Mouse (Mus musculus): ENCODE measurements around the gene Fyn. TPM values are rescaled to one million over a fixed set of nuclear protein-coding genes. Genes with fewer than 3 reads are reported as not detected.

Gene Fyn
- total and polyA plus RNA-seq, 2 experiments from 2014 or later, result 10.8 to 24.1 TPM

DNA sequence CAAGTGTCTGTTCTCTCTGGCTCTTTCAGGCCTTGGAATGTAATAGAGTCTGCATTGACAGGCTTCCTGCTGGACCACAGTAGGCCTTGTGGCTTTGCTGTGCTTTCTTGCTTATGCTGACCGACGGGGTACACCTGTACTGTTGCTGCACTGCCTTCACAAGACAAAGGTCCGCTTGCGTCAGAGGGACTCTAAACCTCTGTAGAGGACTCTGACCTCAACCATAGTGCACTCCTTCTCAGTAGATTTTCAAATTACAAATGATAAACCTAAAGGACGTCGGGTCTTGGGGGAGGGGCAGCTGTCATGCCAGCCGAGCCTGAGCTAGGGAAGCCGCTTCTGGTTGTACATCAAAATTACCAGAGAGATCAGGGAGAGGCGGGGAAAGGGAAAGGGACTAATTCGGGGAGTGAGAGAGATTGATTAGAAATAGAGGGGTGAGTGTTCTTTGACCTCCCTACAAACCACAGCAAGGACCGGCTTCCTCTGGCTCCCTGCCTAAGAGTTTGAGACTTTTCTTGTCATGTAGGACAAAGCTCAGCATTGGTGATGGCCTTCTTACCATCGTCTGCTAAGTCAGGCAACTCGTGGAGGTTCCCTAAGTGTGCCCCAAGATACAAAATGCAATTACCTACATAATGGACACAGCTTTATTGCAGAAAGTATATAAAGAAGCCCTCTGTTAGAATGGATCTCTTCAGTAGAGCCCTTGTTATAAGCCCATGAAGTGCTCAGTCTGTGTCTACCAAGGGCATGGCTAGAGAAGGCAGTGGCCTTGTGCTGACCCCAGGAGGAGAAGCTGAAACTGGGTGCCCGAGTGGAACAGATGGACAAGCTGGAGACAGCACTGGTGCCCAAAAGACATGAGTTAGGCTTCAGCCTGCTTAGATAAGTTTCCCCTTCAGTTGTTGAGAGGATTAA is 64.3 kb downstream of the Fyn start:
- DNase-seq (ENCODE audit: low spot score) (no peak), ATAC-seq (ENCODE audit: insufficient read depth, low read depth) (no peak)
- TF ChIP-seq EP300 (IDR thresholded peaks at IDR 0.05; ENCODE audit: low read depth) (no peak), CTCF (IDR thresholded peaks at IDR 0.05; ENCODE audit: low read depth) (no peak)
- no peaks in the 10 kb centered on the region for H3K4me1 ChIP-seq (ENCODE audit: control insufficient read depth, insufficient read depth)
- no peak overlapping the region for H3K4me2 ChIP-seq (ENCODE audit: low read depth, low read length)
- no peak overlapping the region for H3K9ac ChIP-seq (replicated peaks; ENCODE audit: low read depth, low read length)
- 78% methylated on average over 14 of the region's 14 CpGs for WGBS
- H3K27ac ChIP-seq (ENCODE audit: low read depth), result no peak overlapping the region
- no peak overlapping the region for H3K4me3 ChIP-seq (ENCODE audit: low read depth, low read length)
- H3K9me3 ChIP-seq (replicated peaks; ENCODE audit: control insufficient read depth, low read length), result no peaks in the 10 kb centered on the region
- H3K27me3 ChIP-seq (ENCODE audit: control insufficient read depth, insufficient read depth, low read length), result no peaks in the 10 kb centered on the region
- H3K36me3 ChIP-seq (replicated peaks; ENCODE audit: control insufficient read depth, insufficient read depth, low read length), result no peaks in the 10 kb centered on the region

DNA sequence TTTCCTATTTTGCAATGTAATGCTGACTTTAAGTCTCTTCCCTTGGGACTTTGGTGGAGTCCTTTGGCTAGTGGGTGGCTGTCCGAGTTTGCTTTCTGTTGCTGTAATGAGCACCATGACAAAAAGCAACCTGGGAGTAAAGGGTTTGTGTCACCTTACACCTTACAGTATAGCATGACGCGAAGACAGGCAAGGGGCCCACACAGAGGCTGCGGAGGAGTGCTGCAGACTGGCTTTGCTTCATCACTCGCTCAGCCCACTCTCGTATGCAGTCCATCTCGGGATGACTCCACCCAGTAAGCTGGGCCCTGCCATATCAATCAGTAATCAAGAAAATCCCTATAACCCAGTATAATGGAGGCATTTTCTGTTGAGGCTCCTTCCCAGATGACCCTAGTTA is 65.2 kb downstream of the Fyn start:
- H3K27ac ChIP-seq (ENCODE audit: low read depth), result no peak overlapping the region
- H3K9me3 ChIP-seq (replicated peaks; ENCODE audit: control insufficient read depth, low read length), result no peaks in the 10 kb centered on the region
- WGBS, result 78% methylated on average over 7 of the region's 7 CpGs
- DNase-seq (ENCODE audit: low spot score) (no peak), ATAC-seq (ENCODE audit: insufficient read depth, low read depth) (no peak)
- H3K4me1 ChIP-seq (ENCODE audit: control insufficient read depth, insufficient read depth), result no peaks in the 10 kb centered on the region
- no peaks in the 10 kb centered on the region for H3K27me3 ChIP-seq (ENCODE audit: control insufficient read depth, insufficient read depth, low read length)
- H3K36me3 ChIP-seq (replicated peaks; ENCODE audit: control insufficient read depth, insufficient read depth, low read length), result no peaks in the 10 kb centered on the region
- no peak overlapping the region for H3K4me2 ChIP-seq (ENCODE audit: low read depth, low read length)
- no peak overlapping the region for H3K9ac ChIP-seq (replicated peaks; ENCODE audit: low read depth, low read length)
- H3K4me3 ChIP-seq (ENCODE audit: low read depth, low read length), result no peak overlapping the region
- TF ChIP-seq CTCF (IDR thresholded peaks at IDR 0.05; ENCODE audit: low read depth), result no peak

DNA sequence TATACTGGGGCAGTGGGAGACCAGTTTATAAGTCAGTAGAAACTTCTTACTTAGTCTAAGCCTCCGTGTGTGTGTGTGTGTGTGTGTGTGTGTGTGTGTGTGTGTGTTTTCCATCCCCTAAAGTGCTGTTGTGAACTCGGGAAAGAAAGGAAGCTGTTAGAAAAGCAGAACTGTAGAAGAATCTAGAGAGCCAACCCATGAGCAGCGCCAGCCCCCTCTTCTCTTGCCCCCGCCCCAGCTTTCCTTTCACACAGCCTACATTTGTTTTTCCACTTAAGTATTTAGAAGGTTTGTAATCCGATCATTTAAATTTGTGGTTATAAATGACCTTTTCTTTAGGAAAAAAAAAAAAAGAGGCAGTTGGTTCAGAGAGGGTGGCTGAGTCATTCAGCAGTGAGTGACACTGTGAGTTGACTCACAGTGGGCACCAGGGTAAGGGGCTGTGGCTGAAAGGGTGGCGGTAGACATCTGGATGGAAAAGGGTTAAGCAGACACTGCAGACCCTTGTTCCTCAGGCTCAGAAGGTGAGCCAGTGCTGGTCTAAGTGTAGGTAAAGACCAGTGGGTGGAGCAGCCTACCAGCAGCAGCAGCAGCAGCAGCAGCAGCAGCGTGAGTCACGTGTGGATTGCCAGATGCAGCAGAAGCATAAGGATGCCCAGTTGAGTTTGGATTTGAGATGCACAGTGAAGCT is 66.2 kb downstream of the Fyn start:
- no peak for ATAC-seq (ENCODE audit: insufficient read depth, low read depth)

DNA sequence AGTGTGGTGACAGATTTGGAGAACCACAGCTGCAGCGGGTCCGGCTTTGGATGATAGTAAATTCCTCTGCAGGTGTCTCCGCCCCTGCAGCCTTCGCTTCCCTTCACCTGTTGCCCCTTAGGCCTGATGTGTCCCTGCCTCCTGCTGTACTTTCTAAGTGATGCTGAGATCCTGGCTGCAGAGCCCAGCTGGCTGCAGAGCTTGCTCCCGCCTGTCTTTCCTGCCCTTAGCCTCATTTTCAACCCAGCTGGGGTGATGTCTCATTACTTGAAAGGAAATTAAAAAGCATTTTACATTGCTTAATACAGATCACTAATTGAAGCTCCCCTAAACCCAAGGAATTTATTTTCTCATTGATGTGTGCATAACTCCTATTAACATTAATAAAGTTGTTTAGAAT is 70.2 kb downstream of the Fyn start:
- 80% methylated on average over 5 of the region's 5 CpGs for WGBS

More for the DNA sequence above, 66.2 kb downstream of the Fyn start:
- DNase-seq (ENCODE audit: low spot score), result no peak
- Histone ChIP-seq H3K9ac (replicated peaks; ENCODE audit: low read depth, low read length) (no peak overlapping the region), H3K9me3 (replicated peaks; ENCODE audit: control insufficient read depth, low read length) (no peaks in the 10 kb centered on the region), H3K4me1 (ENCODE audit: control insufficient read depth, insufficient read depth) (no peaks in the 10 kb centered on the region), H3K27ac (ENCODE audit: low read depth) (no peak overlapping the region), H3K4me3 (ENCODE audit: low read depth, low read length) (no peak overlapping the region), H3K27me3 (ENCODE audit: control insufficient read depth, insufficient read depth, low read length) (no peaks in the 10 kb centered on the region), H3K4me2 (ENCODE audit: low read depth, low read length) (no peak overlapping the region), H3K36me3 (replicated peaks; ENCODE audit: control insufficient read depth, insufficient read depth, low read length) (no peaks in the 10 kb centered on the region)
- WGBS, result 77% methylated on average over 8 of the region's 8 CpGs
- TF ChIP-seq EP300 (IDR thresholded peaks at IDR 0.05; ENCODE audit: low read depth) (no peak), CTCF (IDR thresholded peaks at IDR 0.05; ENCODE audit: low read depth) (no peak)

DNA sequence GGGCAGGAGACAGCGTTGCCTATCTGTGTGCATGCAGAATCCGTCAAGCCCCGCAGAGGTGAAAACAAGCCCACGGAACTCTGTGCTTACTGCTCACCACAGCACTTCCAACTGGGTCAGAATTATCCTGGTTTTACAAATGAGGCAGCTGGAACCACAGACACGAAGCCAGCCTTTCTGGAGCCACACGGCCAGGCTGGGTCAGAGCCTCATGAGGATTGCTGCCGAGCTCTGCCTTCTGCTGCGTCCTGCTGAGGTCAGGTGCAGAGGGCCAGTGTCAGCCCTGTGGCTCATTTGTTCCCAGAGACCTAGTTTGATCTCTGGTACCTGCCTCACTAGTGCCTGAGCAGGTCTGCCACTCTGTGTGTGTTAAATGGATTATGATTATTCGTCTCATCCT is 71.9 kb downstream of the Fyn start:
- Histone ChIP-seq H3K4me1 (ENCODE audit: control insufficient read depth, insufficient read depth) (no peaks in the 10 kb centered on the region), H3K4me2 (ENCODE audit: low read depth, low read length) (no peak overlapping the region), H3K27ac (ENCODE audit: low read depth) (no peak overlapping the region), H3K27me3 (ENCODE audit: control insufficient read depth, insufficient read depth, low read length) (no peaks in the 10 kb centered on the region), H3K9me3 (replicated peaks; ENCODE audit: control insufficient read depth, low read length) (no peaks in the 10 kb centered on the region), H3K36me3 (replicated peaks; ENCODE audit: control insufficient read depth, insufficient read depth, low read length) (no peaks in the 10 kb centered on the region), H3K9ac (replicated peaks; ENCODE audit: low read depth, low read length) (no peak overlapping the region), H3K4me3 (ENCODE audit: low read depth, low read length) (no peak overlapping the region)
- WGBS, result 76% methylated on average over 9 of the region's 9 CpGs
- DNase-seq (ENCODE audit: low spot score), result no peak
- ATAC-seq (ENCODE audit: insufficient read depth, low read depth), result no peak
- no peak for TF ChIP-seq CTCF (IDR thresholded peaks at IDR 0.05; ENCODE audit: low read depth)
- TF ChIP-seq EP300 (IDR thresholded peaks at IDR 0.05; ENCODE audit: low read depth), result no peak

More for the DNA sequence above, 70.2 kb downstream of the Fyn start:
- no peak for TF ChIP-seq CTCF (IDR thresholded peaks at IDR 0.05; ENCODE audit: low read depth)
- no peak for TF ChIP-seq EP300 (IDR thresholded peaks at IDR 0.05; ENCODE audit: low read depth)
- H3K27me3 ChIP-seq (ENCODE audit: control insufficient read depth, insufficient read depth, low read length), result no peaks in the 10 kb centered on the region
- H3K9ac ChIP-seq (replicated peaks; ENCODE audit: low read depth, low read length), result no peak overlapping the region
- no peak overlapping the region for H3K27ac ChIP-seq (ENCODE audit: low read depth)
- no peak overlapping the region for H3K4me2 ChIP-seq (ENCODE audit: low read depth, low read length)
- DNase-seq (ENCODE audit: low spot score) (no peak), ATAC-seq (ENCODE audit: insufficient read depth, low read depth) (no peak)
- no peaks in the 10 kb centered on the region for H3K9me3 ChIP-seq (replicated peaks; ENCODE audit: control insufficient read depth, low read length)
- H3K4me3 ChIP-seq (ENCODE audit: low read depth, low read length), result no peak overlapping the region
- no peaks in the 10 kb centered on the region for H3K36me3 ChIP-seq (replicated peaks; ENCODE audit: control insufficient read depth, insufficient read depth, low read length)
- no peaks in the 10 kb centered on the region for H3K4me1 ChIP-seq (ENCODE audit: control insufficient read depth, insufficient read depth)
